10 mouse cellular contexts compared by ENCODE assay signal in genomic region chr4:155645308-155645707, GRCm38 (mm10). TPM values are rescaled to one million over a fixed set of nuclear protein-coding genes. Genes with fewer than 3 reads are reported as not detected.
DNase-seq lines count a peak whose midpoint lies in the region; ATAC-seq and TF ChIP-seq lines count a peak whose summit lies in the region.
"Not testable (repeated sequence)": the region's sequence is repeated elsewhere in the genome, so short reads cannot be mapped to it uniquely, and the experiment has no call there.
"Had no signal": no experiment of that assay in that cellular context is flagged by ENCODE, and none has a peak within 500 bp of the region (broad histone marks: within the 10 kb centered on the region; RNA-seq: fewer than 3 reads in every experiment).

Gm10563 (minus strand) TSS chr4:155645408.

- H3K36me3 ChIP-seq in intestine, postnatal 0 days (ENCODE audit: control insufficient read depth, insufficient read depth): peaks cover 69% of the 10 kb centered on the region
- not testable (repeated sequence) for H3K36me3 ChIP-seq in kidney, adult 2 months (ENCODE audit: control insufficient read depth, insufficient read depth, low read length)
- H3K36me3 ChIP-seq in small intestine, adult 2 months (ENCODE audit: control insufficient read depth, insufficient read depth, low read length): peaks cover 67% of the 10 kb centered on the region

- H3K9me3 ChIP-seq in intestine, postnatal 0 days (ENCODE audit: control insufficient read depth): not testable (repeated sequence)

- not testable (repeated sequence) for H3K27me3 ChIP-seq in intestine, postnatal 0 days (replicated peaks; ENCODE audit: control insufficient read depth, insufficient read depth, low read length); kidney, adult 2 months (replicated peaks; ENCODE audit: control insufficient read depth, insufficient read depth, low read length); small intestine, adult 2 months (ENCODE audit: control insufficient read depth, insufficient read depth, low read length)

- H3K9ac ChIP-seq in intestine, postnatal 0 days (ENCODE audit: low read depth, low read length): not testable (repeated sequence)

- WGBS in intestine, postnatal 0 days: 90% methylated on average over 2 of the region's 2 CpGs
- 98% methylated on average over 2 of the region's 2 CpGs for WGBS in kidney, adult 2 months
- WGBS in small intestine, adult 2 months: 89% methylated on average over 2 of the region's 2 CpGs

- not testable (repeated sequence) for H3K4me3 ChIP-seq in intestine, postnatal 0 days (ENCODE audit: low read depth, low read length); kidney, adult 2 months (ENCODE audit: insufficient read depth, low read depth, low read length); small intestine, adult 2 months (ENCODE audit: low read depth, low read length)

- H3K4me2 ChIP-seq in intestine, postnatal 0 days (replicated peaks; ENCODE audit: low read depth): not testable (repeated sequence)

- H3K4me1 ChIP-seq in intestine, postnatal 0 days (replicated peaks; ENCODE audit: control insufficient read depth, insufficient read depth, low read length); kidney, adult 2 months (ENCODE audit: control insufficient read depth, insufficient read depth, low read length): not testable (repeated sequence)
- H3K4me1 ChIP-seq in small intestine, adult 2 months (ENCODE audit: control insufficient read depth, insufficient read depth, insufficient read length, low read length): peaks cover 21% of the 10 kb centered on the region

- not testable (repeated sequence) for TF ChIP-seq CTCF in intestine, postnatal 0 days (IDR thresholded peaks at IDR 0.05; ENCODE audit: low read depth); kidney, adult 2 months (conservative IDR thresholded peaks at IDR 0.05; ENCODE audit: insufficient read depth, insufficient read length, low read depth, low read length); small intestine, adult 2 months (IDR thresholded peaks at IDR 0.05; ENCODE audit: extremely low read depth, insufficient read length, insufficient replicate concordance, low read depth, low read length)

- not testable (repeated sequence) for DNase-seq in kidney, adult 2 months

- H3K27ac ChIP-seq in intestine, postnatal 0 days (ENCODE audit: low read depth, low read length): 0 out of 2 replicates have a peak within 1 kb of the TSS, but pooled peaks have one; percentile 28
- peak within 1 kb of the TSS; percentile 83 for H3K27ac ChIP-seq in kidney, adult 2 months (ENCODE audit: insufficient read depth, low read depth, low read length)
- H3K27ac ChIP-seq in small intestine, adult 2 months (ENCODE audit: insufficient read depth, low read depth, low read length): peak within 1 kb of the TSS; percentile 82

- TF ChIP-seq POLR2A in kidney, adult 2 months (IDR thresholded peaks at IDR 0.05; ENCODE audit: low read depth, low read length); small intestine, adult 2 months (IDR thresholded peaks at IDR 0.05; ENCODE audit: low read depth, low read length): not testable (repeated sequence)

- not testable (repeated sequence) for ATAC-seq in intestine, postnatal 0 days

RNA-seq across cellular contexts. Expression of gene Gm10563, which starts in this region (rescaled TPM):
- polyA plus RNA-seq in intestine, postnatal 0 days (2015; fragmentation: Nextera tagmentation; extraction: Ambion mirVana): not detected in 2 replicates
- polyA plus RNA-seq in kidney, adult 2 months (2012; rRNA removed): not detected in 2 replicates
- polyA plus RNA-seq in small intestine, adult 2 months (2012; rRNA removed): not detected in 2 replicates
- polyA plus RNA-seq: activated CD4-positive, CD25-positive, alpha-beta regulatory T cell, adult 4 months; adrenal gland, adult 2 months; brain, embryonic 14.5 days; C2C12; CD4-positive, CD25-positive, alpha-beta regulatory T cell, adult 4 months; G1E; Patski had no signal

Comparison
In these comparisons a context has a peak if more than half of its experiments do, and no peak if none do; other contexts are left out.
1. H3K27ac ChIP-seq: peak in every context shown above with its lines; median percentile 83 in kidney, adult 2 months; 82 in small intestine, adult 2 months; 28 in intestine, postnatal 0 days.